Mouse (Mus musculus): ENCODE data around the gene Csmd2. TPM values are rescaled to one million over a fixed set of nuclear protein-coding genes. Genes with fewer than 3 reads are reported as not detected.

The Csmd2 gene
- total RNA-seq, 1 experiment: 0.80 TPM

DNA sequence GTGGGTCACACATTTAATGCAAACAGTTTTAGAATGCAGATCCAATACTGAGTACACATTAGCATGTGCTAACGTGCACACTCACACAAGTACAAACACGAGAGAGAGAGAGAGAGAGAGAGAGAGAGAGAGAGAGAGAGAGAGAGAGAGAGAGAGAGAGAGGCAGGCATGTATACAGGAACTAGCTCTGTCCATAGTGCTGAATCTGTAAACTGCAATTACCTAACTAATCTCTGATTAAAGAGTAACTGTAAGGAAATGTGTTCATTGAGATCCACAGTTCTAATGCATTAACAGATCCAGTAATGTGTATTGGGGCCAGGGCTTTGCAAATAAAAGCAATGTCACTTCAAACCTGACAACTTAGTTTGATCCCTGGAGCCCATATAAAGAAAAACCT, 257.5 kb downstream of the Csmd2 start:
- no peaks in the 10 kb centered on the region for H3K4me1 ChIP-seq (ENCODE audit: control insufficient read depth in 2 of 2, insufficient read depth in 2 of 2, low read length in 2 of 2, poor library complexity in 1 of 2)
- no peak for DNase-seq (ENCODE audit: low read depth, low spot score)
- H3K9ac ChIP-seq (ENCODE audit: insufficient read depth, low read depth, low read length, poor library complexity, severe bottlenecking): no peak overlapping the region
- no peak overlapping the region for H3K4me3 ChIP-seq (ENCODE audit: insufficient read depth in 1 of 2, low read depth in 1 of 2, low read length in 2 of 2, poor library complexity in 1 of 2, severe bottlenecking in 1 of 2)
- no peaks in the 10 kb centered on the region for H3K9me3 ChIP-seq (ENCODE audit: control insufficient read depth, insufficient read depth, low read depth, low read length)
- TF ChIP-seq ZNF384 (IDR thresholded peaks at IDR 0.05; ENCODE audit: low read depth, low read length) (no peak), MAFK (IDR thresholded peaks at IDR 0.05; ENCODE audit: insufficient read depth, low read depth, low read length) (no peak), CHD2 (IDR thresholded peaks at IDR 0.05; ENCODE audit: low read depth, low read length) (no peak), ZC3H11A (IDR thresholded peaks at IDR 0.05; ENCODE audit: borderline replicate concordance, low read depth, low read length) (no peak), HCFC1 (IDR thresholded peaks at IDR 0.05; ENCODE audit: borderline replicate concordance, insufficient read depth, low read length) (no peak)
- in situ Hi-C loops (cut with MboI; ENCODE audit: low sequenced_read_pairs in 2 of 2, unreplicated experiment in 2 of 2): no loop called here
- H3K27ac ChIP-seq (ENCODE audit: insufficient read depth, low read depth, low read length, poor library complexity, severe bottlenecking): no peak overlapping the region
- H3K36me3 ChIP-seq (ENCODE audit: control insufficient read depth, insufficient read depth, low read length, poor library complexity, severe bottlenecking): no peaks in the 10 kb centered on the region

- DNase-seq (ENCODE audit: low read depth, low spot score): peak; percentile 21
- in situ Hi-C loops (cut with MboI; ENCODE audit: low sequenced_read_pairs in 2 of 2, unreplicated experiment in 2 of 2): no loop called here
- Histone ChIP-seq H3K9ac (ENCODE audit: insufficient read depth, low read depth, low read length, poor library complexity, severe bottlenecking) (no peak overlapping the region), H3K4me1 (ENCODE audit: control insufficient read depth in 2 of 2, insufficient read depth in 2 of 2, low read length in 2 of 2, poor library complexity in 1 of 2) (no peaks in the 10 kb centered on the region), H3K9me3 (ENCODE audit: control insufficient read depth, insufficient read depth, low read depth, low read length) (no peaks in the 10 kb centered on the region), H3K27ac (ENCODE audit: insufficient read depth, low read depth, low read length, poor library complexity, severe bottlenecking) (no peak overlapping the region), H3K36me3 (ENCODE audit: control insufficient read depth, insufficient read depth, low read length, poor library complexity, severe bottlenecking) (no peaks in the 10 kb centered on the region), H3K4me3 (ENCODE audit: insufficient read depth in 1 of 2, low read depth in 1 of 2, low read length in 2 of 2, poor library complexity in 1 of 2, severe bottlenecking in 1 of 2) (no peak overlapping the region)
- TF ChIP-seq HCFC1 (IDR thresholded peaks at IDR 0.05; ENCODE audit: borderline replicate concordance, insufficient read depth, low read length) (no peak), CHD2 (IDR thresholded peaks at IDR 0.05; ENCODE audit: low read depth, low read length) (no peak), MAFK (IDR thresholded peaks at IDR 0.05; ENCODE audit: insufficient read depth, low read depth, low read length) (peak; percentile 99)
Measured at GRCm38 (mm10) chr4:128248676-128249075, 261.0 kb downstream of the Csmd2 start.

DNA sequence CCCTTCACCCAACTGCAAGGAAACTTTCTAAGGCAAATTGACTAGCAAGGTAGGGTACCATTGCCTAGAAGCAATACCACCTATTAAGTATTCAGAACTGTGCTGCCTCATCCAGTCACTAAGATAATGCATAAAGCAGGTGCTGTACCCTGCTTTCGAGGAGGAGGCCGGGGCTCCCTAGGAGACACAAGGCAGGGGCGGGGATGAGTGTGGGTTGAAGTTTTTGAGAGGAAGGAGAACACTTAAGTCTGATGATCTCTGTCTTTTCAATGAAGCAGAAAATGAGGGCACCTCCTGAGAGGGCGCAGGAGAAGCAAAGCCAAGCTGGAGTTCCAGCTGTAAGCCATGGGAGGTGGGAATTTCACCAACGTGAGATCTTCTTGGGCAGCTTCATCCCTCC, 271.6 kb downstream of the Csmd2 start:
- no peak overlapping the region for H3K4me3 ChIP-seq (ENCODE audit: insufficient read depth in 1 of 2, low read depth in 1 of 2, low read length in 2 of 2, poor library complexity in 1 of 2, severe bottlenecking in 1 of 2)
- no peaks in the 10 kb centered on the region for H3K4me1 ChIP-seq (ENCODE audit: control insufficient read depth in 2 of 2, insufficient read depth in 2 of 2, low read length in 2 of 2, poor library complexity in 1 of 2)
- H3K9ac ChIP-seq (ENCODE audit: insufficient read depth, low read depth, low read length, poor library complexity, severe bottlenecking): no peak overlapping the region
- no peaks in the 10 kb centered on the region for H3K9me3 ChIP-seq (ENCODE audit: control insufficient read depth, insufficient read depth, low read depth, low read length)
- in situ Hi-C loops (cut with MboI; ENCODE audit: low sequenced_read_pairs in 2 of 2, unreplicated experiment in 2 of 2): no loop called here
- DNase-seq (ENCODE audit: low read depth, low spot score): no peak
- H3K27ac ChIP-seq (ENCODE audit: insufficient read depth, low read depth, low read length, poor library complexity, severe bottlenecking): no peak overlapping the region
- no peaks in the 10 kb centered on the region for H3K36me3 ChIP-seq (ENCODE audit: control insufficient read depth, insufficient read depth, low read length, poor library complexity, severe bottlenecking)
- TF ChIP-seq ZNF384 (IDR thresholded peaks at IDR 0.05; ENCODE audit: low read depth, low read length): no peak
- TF ChIP-seq HCFC1 (IDR thresholded peaks at IDR 0.05; ENCODE audit: borderline replicate concordance, insufficient read depth, low read length): no peak
- no peak for TF ChIP-seq CHD2 (IDR thresholded peaks at IDR 0.05; ENCODE audit: low read depth, low read length)
- no peak for TF ChIP-seq ZC3H11A (IDR thresholded peaks at IDR 0.05; ENCODE audit: borderline replicate concordance, low read depth, low read length)
- no peak for TF ChIP-seq MAFK (IDR thresholded peaks at IDR 0.05; ENCODE audit: insufficient read depth, low read depth, low read length)

GRCm38 (mm10) chr4:128260907-128261560, 273.4 kb downstream of the Csmd2 start, which contains the start of gene Hmgb4:
Hmgb4 (minus strand) TSS chr4:128260957.
- no peak for DNase-seq (ENCODE audit: low read depth, low spot score)
- Histone ChIP-seq H3K27ac (ENCODE audit: insufficient read depth, low read depth, low read length, poor library complexity, severe bottlenecking) (no peak within 1 kb of the TSS), H3K4me1 (ENCODE audit: control insufficient read depth in 2 of 2, insufficient read depth in 2 of 2, low read length in 2 of 2, poor library complexity in 1 of 2) (no peaks in the 10 kb centered on the region), H3K9ac (ENCODE audit: insufficient read depth, low read depth, low read length, poor library complexity, severe bottlenecking) (no peak within 1 kb of the TSS), H3K36me3 (ENCODE audit: control insufficient read depth, insufficient read depth, low read length, poor library complexity, severe bottlenecking) (no peaks in the 10 kb centered on the region), H3K9me3 (ENCODE audit: control insufficient read depth, insufficient read depth, low read depth, low read length) (no peaks in the 10 kb centered on the region), H3K4me3 (ENCODE audit: insufficient read depth in 1 of 2, low read depth in 1 of 2, low read length in 2 of 2, poor library complexity in 1 of 2, severe bottlenecking in 1 of 2) (no peak within 1 kb of the TSS)
- in situ Hi-C loops (cut with MboI; ENCODE audit: low sequenced_read_pairs in 2 of 2, unreplicated experiment in 2 of 2): no loop called here
- TF ChIP-seq MAFK (IDR thresholded peaks at IDR 0.05; ENCODE audit: insufficient read depth, low read depth, low read length) (no peak), ZNF384 (IDR thresholded peaks at IDR 0.05; ENCODE audit: low read depth, low read length) (no peak), HCFC1 (IDR thresholded peaks at IDR 0.05; ENCODE audit: borderline replicate concordance, insufficient read depth, low read length) (no peak), ZC3H11A (IDR thresholded peaks at IDR 0.05; ENCODE audit: borderline replicate concordance, low read depth, low read length) (no peak), CHD2 (IDR thresholded peaks at IDR 0.05; ENCODE audit: low read depth, low read length) (no peak)

- H3K36me3 ChIP-seq (ENCODE audit: control insufficient read depth, insufficient read depth, low read length, poor library complexity, severe bottlenecking): no peaks in the 10 kb centered on the region
- H3K9ac ChIP-seq (ENCODE audit: insufficient read depth, low read depth, low read length, poor library complexity, severe bottlenecking): no peak overlapping the region
- in situ Hi-C loops (cut with MboI; ENCODE audit: low sequenced_read_pairs in 2 of 2, unreplicated experiment in 2 of 2): no loop called here
- H3K27ac ChIP-seq (ENCODE audit: insufficient read depth, low read depth, low read length, poor library complexity, severe bottlenecking): no peak overlapping the region
- H3K4me1 ChIP-seq (ENCODE audit: control insufficient read depth in 2 of 2, insufficient read depth in 2 of 2, low read length in 2 of 2, poor library complexity in 1 of 2): no peaks in the 10 kb centered on the region
- H3K9me3 ChIP-seq (ENCODE audit: control insufficient read depth, insufficient read depth, low read depth, low read length): no peaks in the 10 kb centered on the region
- TF ChIP-seq MAFK (IDR thresholded peaks at IDR 0.05; ENCODE audit: insufficient read depth, low read depth, low read length): no peak
- TF ChIP-seq ZNF384 (IDR thresholded peaks at IDR 0.05; ENCODE audit: low read depth, low read length): no peak
- no peak for TF ChIP-seq ZC3H11A (IDR thresholded peaks at IDR 0.05; ENCODE audit: borderline replicate concordance, low read depth, low read length)
- TF ChIP-seq CHD2 (IDR thresholded peaks at IDR 0.05; ENCODE audit: low read depth, low read length): no peak
- TF ChIP-seq HCFC1 (IDR thresholded peaks at IDR 0.05; ENCODE audit: borderline replicate concordance, insufficient read depth, low read length): no peak
- no peak for DNase-seq (ENCODE audit: low read depth, low spot score)
- H3K4me3 ChIP-seq (ENCODE audit: insufficient read depth in 1 of 2, low read depth in 1 of 2, low read length in 2 of 2, poor library complexity in 1 of 2, severe bottlenecking in 1 of 2): no peak overlapping the region
Measured at GRCm38 (mm10) chr4:128264491-128264890, 276.8 kb downstream of the Csmd2 start.
